Comparison of ENCODE assay signal across 1 mouse cellular context in genomic region chr13:67525753-67526410, GRCm38 (mm10).
A peak's percentile ranks its signal among the peaks of the same experiment; 100 is the strongest.
TF ChIP-seq lines count a peak whose summit lies in the region.

Gene Gm26965 (minus strand): TSS chr13:67526151.
Gene Zfp87 (minus strand): TSS chr13:67526177.

TF ChIP-seq in CH12.LX, 34 proteins besides CTCF, POLR2A, EP300 and RAD21 (continued from another document):
- TF ChIP-seq RCOR1 (conservative IDR thresholded peaks at IDR 0.05; ENCODE audit: low read depth, low read length) (no peak; the same call in 1 of the 2 replicates), HCFC1 (IDR thresholded peaks at IDR 0.05; ENCODE audit: low read depth, low read length) (peak; percentile 96), TCF12 (IDR thresholded peaks at IDR 0.05; ENCODE audit: low read depth, low read length) (peak; percentile 83), MEF2A (IDR thresholded peaks at IDR 0.05; ENCODE audit: borderline replicate concordance, low read depth, low read length) (peak; percentile 55; the same call in 1 of the 2 replicates), TBP (conservative IDR thresholded peaks at IDR 0.05; ENCODE audit: low read depth, low read length) (peak; percentile 94), USF1 (IDR thresholded peaks at IDR 0.05; ENCODE audit: low read depth, low read length) (no peak), USF2 (conservative IDR thresholded peaks at IDR 0.05; ENCODE audit: low read depth, low read length) (no peak), CHD2 (IDR thresholded peaks at IDR 0.05; ENCODE audit: low read length) (no peak), JUN (IDR thresholded peaks at IDR 0.05; ENCODE audit: insufficient read depth, low read depth, low read length) (no peak), ZC3H11A (IDR thresholded peaks at IDR 0.05; ENCODE audit: low read depth, low read length) (no peak), BHLHE40 (IDR thresholded peaks at IDR 0.05; ENCODE audit: low read depth, low read length) (no peak), POLR2AphosphoS2 (IDR thresholded peaks at IDR 0.05; ENCODE audit: low read depth, low read length) (peak; percentile 83; the same call in 1 of the 2 replicates), KAT2A (IDR thresholded peaks at IDR 0.05; ENCODE audit: insufficient replicate concordance, low read length) (peak; percentile 89; the same call in 1 of the 2 replicates), E2F4 (IDR thresholded peaks at IDR 0.05; ENCODE audit: insufficient replicate concordance, low read depth, low read length) (no peak), MAFK (IDR thresholded peaks at IDR 0.05; ENCODE audit: insufficient replicate concordance, low read length) (peak; percentile 44; the same call in 1 of the 2 replicates), ZNF384 (IDR thresholded peaks at IDR 0.05; ENCODE audit: low read depth, low read length) (no peak), NRF1 (IDR thresholded peaks at IDR 0.05; ENCODE audit: low read depth, low read length) (0 out of 2 replicates have a peak, but pooled peaks have one; percentile 13), GABPA (IDR thresholded peaks at IDR 0.05; ENCODE audit: insufficient replicate concordance, low read depth, low read length) (peak; percentile 39; the same call in 1 of the 2 replicates), SMC3 (IDR thresholded peaks at IDR 0.05; ENCODE audit: low read depth, low read length) (no peak; the same call in 1 of the 2 replicates)
TF ChIP-seq in CH12.LX: peak in this region for 18.
